ENCODE assay signal across 7 mouse cellular contexts in the genomic region with DNA sequence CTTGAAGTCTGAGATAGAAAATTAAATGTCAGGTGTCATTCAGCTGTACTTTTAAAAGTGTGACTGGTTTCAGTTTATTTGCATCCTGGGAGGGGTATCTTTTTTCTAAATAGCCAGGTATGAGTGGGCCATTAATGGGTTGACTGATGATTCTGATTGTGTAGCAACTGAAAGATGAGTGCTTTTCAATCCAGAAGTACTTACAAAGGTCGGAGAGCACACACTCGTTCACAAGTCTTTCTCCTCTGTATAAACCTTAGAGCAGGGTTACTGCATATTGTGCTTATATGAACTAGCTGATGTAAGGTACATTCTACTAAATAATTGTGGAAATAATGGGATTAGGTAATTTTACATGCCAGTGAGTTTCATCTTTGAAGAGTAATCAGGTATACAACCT. TPM values are rescaled to one million over a fixed set of nuclear protein-coding genes. Genes with fewer than 3 reads are reported as not detected.
A peak's percentile ranks its signal among the peaks of the same experiment; 100 is the strongest.
DNase-seq lines count a peak whose midpoint lies in the region; ATAC-seq lines count a peak whose summit lies in the region.

No protein-coding gene starts in this region.

- no peaks in the 10 kb centered on the region for H3K36me3 ChIP-seq in lung, embryonic 15.5 days
- H3K36me3 ChIP-seq in forebrain, embryonic 11.5 days (ENCODE audit: control insufficient read depth, insufficient read depth, low read length), result no peaks in the 10 kb centered on the region
- H3K36me3 ChIP-seq in limb, embryonic 13.5 days, result no peaks in the 10 kb centered on the region
- no peaks in the 10 kb centered on the region for H3K36me3 ChIP-seq in stomach, embryonic 15.5 days

- H3K4me3 ChIP-seq in lung, embryonic 15.5 days, result peak overlapping the region; percentile 94
- H3K4me3 ChIP-seq in forebrain, embryonic 11.5 days (ENCODE audit: low read depth, low read length), result peak overlapping the region; percentile 97
- peak overlapping the region; percentile 97 for H3K4me3 ChIP-seq in limb, embryonic 13.5 days
- H3K4me3 ChIP-seq in stomach, embryonic 15.5 days (replicated peaks), result peak overlapping the region; percentile 28

- H3K4me1 ChIP-seq in lung, embryonic 15.5 days, result peaks cover 20% of the 10 kb centered on the region; the same call in 1 of the 2 replicates
- no peaks in the 10 kb centered on the region for H3K4me1 ChIP-seq in forebrain, embryonic 11.5 days (replicated peaks; ENCODE audit: control insufficient read depth, insufficient read depth, low read length)
- peaks cover 16% of the 10 kb centered on the region for H3K4me1 ChIP-seq in limb, embryonic 13.5 days
- no peaks in the 10 kb centered on the region for H3K4me1 ChIP-seq in stomach, embryonic 15.5 days

- peak overlapping the region; percentile 94; the same call in 1 of the 2 replicates for H3K9ac ChIP-seq in lung, embryonic 15.5 days
- peak overlapping the region; percentile 0; the same call in 1 of the 2 replicates for H3K9ac ChIP-seq in forebrain, embryonic 11.5 days (ENCODE audit: low read length)
- H3K9ac ChIP-seq in limb, embryonic 13.5 days, result peak overlapping the region; percentile 55; the same call in 1 of the 2 replicates
- no peak overlapping the region; the same call in 1 of the 2 replicates for H3K9ac ChIP-seq in stomach, embryonic 15.5 days

- H3K4me2 ChIP-seq in lung, embryonic 15.5 days, result peak overlapping the region; percentile 77
- peak overlapping the region; percentile 78 for H3K4me2 ChIP-seq in forebrain, embryonic 11.5 days (ENCODE audit: low read depth, low read length, severe bottlenecking)
- peak overlapping the region; percentile 72 for H3K4me2 ChIP-seq in limb, embryonic 13.5 days (replicated peaks)
- peak overlapping the region; percentile 80 for H3K4me2 ChIP-seq in stomach, embryonic 15.5 days

- no peaks in the 10 kb centered on the region for H3K27me3 ChIP-seq in lung, embryonic 15.5 days
- no peaks in the 10 kb centered on the region for H3K27me3 ChIP-seq in forebrain, embryonic 11.5 days (ENCODE audit: control insufficient read depth, insufficient read depth, low read length)
- no peaks in the 10 kb centered on the region for H3K27me3 ChIP-seq in limb, embryonic 13.5 days
- H3K27me3 ChIP-seq in stomach, embryonic 15.5 days (replicated peaks), result no peaks in the 10 kb centered on the region

- no peak for DNase-seq in lung, postnatal 36 days
- DNase-seq in forebrain, embryonic 11.5 days (ENCODE audit: low spot score), result no peak
- DNase-seq in thymus, postnatal 25 days, result no peak
- no peak for DNase-seq in ovary, postnatal 14 days (ENCODE audit: low spot score)

- ATAC-seq in lung, embryonic 15.5 days (ENCODE audit: borderline replicate concordance, extremely low read depth, low FRiP score, low TSS enrichment), result no peak
- ATAC-seq in forebrain, embryonic 11.5 days (replicated peaks; ENCODE audit: low FRiP score), result no peak
- no peak for ATAC-seq in limb, embryonic 13.5 days (ENCODE audit: low FRiP score, low read depth)
- no peak for ATAC-seq in stomach, embryonic 15.5 days (ENCODE audit: insufficient read depth, low FRiP score, low read depth)

- no peak overlapping the region for H3K27ac ChIP-seq in lung, embryonic 15.5 days
- no peak overlapping the region for H3K27ac ChIP-seq in forebrain, embryonic 11.5 days (ENCODE audit: low read depth, low read length)
- H3K27ac ChIP-seq in limb, embryonic 13.5 days, result no peak overlapping the region
- H3K27ac ChIP-seq in stomach, embryonic 15.5 days, result no peak overlapping the region

- no peaks in the 10 kb centered on the region for H3K9me3 ChIP-seq in lung, embryonic 15.5 days
- H3K9me3 ChIP-seq in forebrain, embryonic 11.5 days (ENCODE audit: control insufficient read depth, low read length), result no peaks in the 10 kb centered on the region
- no peaks in the 10 kb centered on the region for H3K9me3 ChIP-seq in limb, embryonic 13.5 days
- H3K9me3 ChIP-seq in stomach, embryonic 15.5 days, result no peaks in the 10 kb centered on the region

- 11% methylated on average over 2 of the region's 2 CpGs for WGBS in lung, embryonic 15.5 days
- 21% methylated on average over 2 of the region's 2 CpGs for WGBS in forebrain, embryonic 11.5 days
- WGBS in limb, embryonic 13.5 days, result 15% methylated on average over 2 of the region's 2 CpGs
- 7% methylated on average over 2 of the region's 2 CpGs for whole genome bisulfite sequencing in stomach, embryonic 15.5 days

RNA-seq across cellular contexts. Expression of gene Kmt2e, which starts 2.5 kb away (rescaled TPM):
- polyA plus RNA-seq in lung, embryonic 15.5 days (2015; fragmentation: Nextera tagmentation; extraction: Ambion mirVana), result 94.8 and 99.4 TPM in 2 replicates
- 104 TPM in 2 replicates for polyA plus RNA-seq in forebrain, embryonic 11.5 days (2014; fragmentation: Nextera tagmentation; extraction: Ambion mirVana)
- polyA plus RNA-seq in limb, embryonic 13.5 days (2015; fragmentation: Nextera tagmentation; extraction: Ambion mirVana), result 121 and 123 TPM in 2 replicates
- 95.2 and 99.7 TPM in 2 replicates for polyA plus RNA-seq in stomach, embryonic 15.5 days (2015; fragmentation: Nextera tagmentation; extraction: Ambion mirVana)

Comparison
In these comparisons a context has a peak if more than half of its experiments do, and no peak if none do; other contexts are left out.
1. H3K4me3 ChIP-seq: peak in every context shown above with its lines; median percentile 97 in forebrain, embryonic 11.5 days; 97 in limb, embryonic 13.5 days; 94 in lung, embryonic 15.5 days; 28 in stomach, embryonic 15.5 days.